Mouse (Mus musculus): ENCODE data around the gene Olfr794. TPM values are rescaled to one million over a fixed set of nuclear protein-coding genes. Genes with fewer than 3 reads are reported as not detected.

Olfr794 gene
- total RNA-seq (2012; rRNA removed), result not detected in 2 replicates

GRCm38 (mm10) chr10:129567355-129567754, at the start of gene Olfr794:
Gene Olfr794, plus strand, starts transcription at chr10:129567655.
- in situ Hi-C loops (cut with MboI; ENCODE audit: low sequenced_read_pairs in 2 of 2, unreplicated experiment in 2 of 2), result no loop called here
- no peak within 1 kb of the TSS for H3K27ac ChIP-seq (ENCODE audit: insufficient read depth, low read depth, low read length, poor library complexity, severe bottlenecking)
- no peaks in the 10 kb centered on the region for H3K4me1 ChIP-seq (ENCODE audit: control insufficient read depth in 2 of 2, insufficient read depth in 2 of 2, low read length in 2 of 2, poor library complexity in 1 of 2)
- H3K36me3 ChIP-seq (ENCODE audit: control insufficient read depth, insufficient read depth, low read length, poor library complexity, severe bottlenecking), result no peaks in the 10 kb centered on the region
- TF ChIP-seq ZC3H11A (IDR thresholded peaks at IDR 0.05; ENCODE audit: borderline replicate concordance, low read depth, low read length) (no peak), HCFC1 (IDR thresholded peaks at IDR 0.05; ENCODE audit: borderline replicate concordance, insufficient read depth, low read length) (no peak), CHD2 (IDR thresholded peaks at IDR 0.05; ENCODE audit: low read depth, low read length) (no peak), ZNF384 (IDR thresholded peaks at IDR 0.05; ENCODE audit: low read depth, low read length) (no peak)
- no peak within 1 kb of the TSS for H3K4me3 ChIP-seq (ENCODE audit: insufficient read depth in 1 of 2, low read depth in 1 of 2, low read length in 2 of 2, poor library complexity in 1 of 2, severe bottlenecking in 1 of 2)
- no peaks in the 10 kb centered on the region for H3K9me3 ChIP-seq (ENCODE audit: control insufficient read depth, insufficient read depth, low read depth, low read length)
- no peak for DNase-seq (ENCODE audit: low read depth, low spot score)
- no peak within 1 kb of the TSS for H3K9ac ChIP-seq (ENCODE audit: insufficient read depth, low read depth, low read length, poor library complexity, severe bottlenecking)

DNA sequence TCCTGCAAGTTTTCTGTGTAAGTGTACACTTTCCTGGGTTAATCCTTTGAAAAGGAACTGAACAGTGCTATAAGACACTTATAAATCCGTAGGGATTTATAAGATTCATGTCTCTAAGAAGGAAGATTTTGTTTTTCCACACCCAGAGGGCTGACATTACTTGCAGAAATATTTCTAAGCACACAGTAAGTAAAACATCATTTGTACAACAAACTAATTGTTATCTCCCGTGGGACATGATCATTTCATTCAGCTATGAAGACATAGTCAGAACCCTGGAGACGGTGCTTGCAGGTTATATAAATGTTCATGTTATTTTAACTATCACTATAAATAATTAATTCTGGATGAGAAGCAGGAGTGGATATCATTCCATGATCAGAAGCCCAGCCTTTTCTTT, 46.0 kb upstream of the Olfr794 start, which contains the start of gene Olfr791:
Gene Olfr791, plus strand, starts transcription at position 301 of the 400 bp plus-strand sequence.
- in situ Hi-C loops (cut with MboI; ENCODE audit: low sequenced_read_pairs in 2 of 2, unreplicated experiment in 2 of 2), result no loop called here
- Histone ChIP-seq H3K4me3 (ENCODE audit: insufficient read depth in 1 of 2, low read depth in 1 of 2, low read length in 2 of 2, poor library complexity in 1 of 2, severe bottlenecking in 1 of 2) (no peak within 1 kb of the TSS), H3K4me1 (ENCODE audit: control insufficient read depth in 2 of 2, insufficient read depth in 2 of 2, low read length in 2 of 2, poor library complexity in 1 of 2) (no peaks in the 10 kb centered on the region), H3K36me3 (ENCODE audit: control insufficient read depth, insufficient read depth, low read length, poor library complexity, severe bottlenecking) (no peaks in the 10 kb centered on the region), H3K9me3 (ENCODE audit: control insufficient read depth, insufficient read depth, low read depth, low read length) (no peaks in the 10 kb centered on the region), H3K9ac (ENCODE audit: insufficient read depth, low read depth, low read length, poor library complexity, severe bottlenecking) (no peak within 1 kb of the TSS), H3K27ac (ENCODE audit: insufficient read depth, low read depth, low read length, poor library complexity, severe bottlenecking) (no peak within 1 kb of the TSS)
- no peak for DNase-seq (ENCODE audit: low read depth, low spot score)
- no peak for TF ChIP-seq CHD2 (IDR thresholded peaks at IDR 0.05; ENCODE audit: low read depth, low read length)
- no peak for TF ChIP-seq ZC3H11A (IDR thresholded peaks at IDR 0.05; ENCODE audit: borderline replicate concordance, low read depth, low read length)
- TF ChIP-seq MAFK (IDR thresholded peaks at IDR 0.05; ENCODE audit: insufficient read depth, low read depth, low read length), result no peak
- no peak for TF ChIP-seq ZNF384 (IDR thresholded peaks at IDR 0.05; ENCODE audit: low read depth, low read length)

GRCm38 (mm10) chr10:129538862-129539261, 28.6 kb upstream of the Olfr794 start, which contains the start of gene Olfr792:
Gene Olfr792, plus strand, starts transcription at chr10:129539162.
- TF ChIP-seq HCFC1 (IDR thresholded peaks at IDR 0.05; ENCODE audit: borderline replicate concordance, insufficient read depth, low read length) (no peak), MAFK (IDR thresholded peaks at IDR 0.05; ENCODE audit: insufficient read depth, low read depth, low read length) (no peak), ZNF384 (IDR thresholded peaks at IDR 0.05; ENCODE audit: low read depth, low read length) (no peak), ZC3H11A (IDR thresholded peaks at IDR 0.05; ENCODE audit: borderline replicate concordance, low read depth, low read length) (no peak), CHD2 (IDR thresholded peaks at IDR 0.05; ENCODE audit: low read depth, low read length) (no peak)
- no peak for DNase-seq (ENCODE audit: low read depth, low spot score)
- Histone ChIP-seq H3K9me3 (ENCODE audit: control insufficient read depth, insufficient read depth, low read depth, low read length) (no peaks in the 10 kb centered on the region; the same call in 1 of the 2 replicates), H3K9ac (ENCODE audit: insufficient read depth, low read depth, low read length, poor library complexity, severe bottlenecking) (no peak within 1 kb of the TSS), H3K4me1 (ENCODE audit: control insufficient read depth in 2 of 2, insufficient read depth in 2 of 2, low read length in 2 of 2, poor library complexity in 1 of 2) (no peaks in the 10 kb centered on the region), H3K36me3 (ENCODE audit: control insufficient read depth, insufficient read depth, low read length, poor library complexity, severe bottlenecking) (no peaks in the 10 kb centered on the region), H3K4me3 (ENCODE audit: insufficient read depth in 1 of 2, low read depth in 1 of 2, low read length in 2 of 2, poor library complexity in 1 of 2, severe bottlenecking in 1 of 2) (no peak within 1 kb of the TSS), H3K27ac (ENCODE audit: insufficient read depth, low read depth, low read length, poor library complexity, severe bottlenecking) (no peak within 1 kb of the TSS)
- in situ Hi-C loops (cut with MboI; ENCODE audit: low sequenced_read_pairs in 2 of 2, unreplicated experiment in 2 of 2), result no loop called here

DNA sequence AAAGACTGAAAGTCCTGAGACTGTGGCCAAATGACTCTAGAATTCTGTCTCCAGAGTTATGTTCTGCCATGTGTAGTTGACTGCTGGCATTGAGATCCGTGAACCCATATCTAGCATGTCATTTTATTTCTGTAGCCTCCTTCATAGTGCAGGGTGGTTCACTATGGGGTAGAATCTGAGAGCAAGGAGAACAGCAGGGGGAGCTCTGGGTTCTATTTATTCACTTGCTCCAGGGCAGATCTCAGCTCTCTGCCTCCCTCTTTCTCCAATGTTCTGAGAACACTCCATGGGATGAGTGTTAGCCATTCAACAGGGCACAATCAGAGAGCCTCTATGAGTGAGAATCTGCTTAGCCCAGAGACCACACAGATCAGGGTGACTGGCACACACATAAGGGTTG, 18.1 kb upstream of the Olfr794 start:
- in situ Hi-C loops (cut with MboI; ENCODE audit: low sequenced_read_pairs in 2 of 2, unreplicated experiment in 2 of 2), result no loop called here
- DNase-seq (ENCODE audit: low read depth, low spot score), result peak; percentile 40
- no peak overlapping the region for H3K4me3 ChIP-seq (ENCODE audit: insufficient read depth in 1 of 2, low read depth in 1 of 2, low read length in 2 of 2, poor library complexity in 1 of 2, severe bottlenecking in 1 of 2)
- no peak overlapping the region for H3K9ac ChIP-seq (ENCODE audit: insufficient read depth, low read depth, low read length, poor library complexity, severe bottlenecking)
- no peaks in the 10 kb centered on the region for H3K4me1 ChIP-seq (ENCODE audit: control insufficient read depth in 2 of 2, insufficient read depth in 2 of 2, low read length in 2 of 2, poor library complexity in 1 of 2)
- TF ChIP-seq CHD2 (IDR thresholded peaks at IDR 0.05; ENCODE audit: low read depth, low read length) (no peak), MAFK (IDR thresholded peaks at IDR 0.05; ENCODE audit: insufficient read depth, low read depth, low read length) (no peak), ZNF384 (IDR thresholded peaks at IDR 0.05; ENCODE audit: low read depth, low read length) (no peak), ZC3H11A (IDR thresholded peaks at IDR 0.05; ENCODE audit: borderline replicate concordance, low read depth, low read length) (no peak; the same call in 1 of the 2 replicates), HCFC1 (IDR thresholded peaks at IDR 0.05; ENCODE audit: borderline replicate concordance, insufficient read depth, low read length) (no peak)
- H3K36me3 ChIP-seq (ENCODE audit: control insufficient read depth, insufficient read depth, low read length, poor library complexity, severe bottlenecking), result no peaks in the 10 kb centered on the region
- H3K27ac ChIP-seq (ENCODE audit: insufficient read depth, low read depth, low read length, poor library complexity, severe bottlenecking), result no peak overlapping the region
- no peaks in the 10 kb centered on the region; the same call in 1 of the 2 replicates for H3K9me3 ChIP-seq (ENCODE audit: control insufficient read depth, insufficient read depth, low read depth, low read length)

- H3K9me3 ChIP-seq (ENCODE audit: control insufficient read depth, insufficient read depth, low read depth, low read length), result no peaks in the 10 kb centered on the region
- DNase-seq (ENCODE audit: low read depth, low spot score), result no peak
- no peaks in the 10 kb centered on the region for H3K4me1 ChIP-seq (ENCODE audit: control insufficient read depth in 2 of 2, insufficient read depth in 2 of 2, low read length in 2 of 2, poor library complexity in 1 of 2)
- TF ChIP-seq ZNF384 (IDR thresholded peaks at IDR 0.05; ENCODE audit: low read depth, low read length) (no peak), MAFK (IDR thresholded peaks at IDR 0.05; ENCODE audit: insufficient read depth, low read depth, low read length) (no peak), ZC3H11A (IDR thresholded peaks at IDR 0.05; ENCODE audit: borderline replicate concordance, low read depth, low read length) (no peak), CHD2 (IDR thresholded peaks at IDR 0.05; ENCODE audit: low read depth, low read length) (no peak), HCFC1 (IDR thresholded peaks at IDR 0.05; ENCODE audit: borderline replicate concordance, insufficient read depth, low read length) (no peak)
- no peak overlapping the region for H3K27ac ChIP-seq (ENCODE audit: insufficient read depth, low read depth, low read length, poor library complexity, severe bottlenecking)
- H3K4me3 ChIP-seq (ENCODE audit: insufficient read depth in 1 of 2, low read depth in 1 of 2, low read length in 2 of 2, poor library complexity in 1 of 2, severe bottlenecking in 1 of 2), result no peak overlapping the region
- H3K36me3 ChIP-seq (ENCODE audit: control insufficient read depth, insufficient read depth, low read length, poor library complexity, severe bottlenecking), result no peaks in the 10 kb centered on the region
- no peak overlapping the region for H3K9ac ChIP-seq (ENCODE audit: insufficient read depth, low read depth, low read length, poor library complexity, severe bottlenecking)
- in situ Hi-C loops (cut with MboI; ENCODE audit: low sequenced_read_pairs in 2 of 2, unreplicated experiment in 2 of 2), result no loop called here
These were observed 9.6 kb downstream of the Olfr794 start for GRCm38 (mm10) chr10:129577066-129577465.
